Mouse (Mus musculus) retina, adult 2 months (tissue): ENCODE measurements around the gene Cox11.

Experiments used
- DNase-seq: peaks from one replicate; pipeline ENCODE4 v3.0.0-alpha.2; 2012; ENCODE audit warnings: low read depth, low spot score

The Cox11 gene

DNA sequence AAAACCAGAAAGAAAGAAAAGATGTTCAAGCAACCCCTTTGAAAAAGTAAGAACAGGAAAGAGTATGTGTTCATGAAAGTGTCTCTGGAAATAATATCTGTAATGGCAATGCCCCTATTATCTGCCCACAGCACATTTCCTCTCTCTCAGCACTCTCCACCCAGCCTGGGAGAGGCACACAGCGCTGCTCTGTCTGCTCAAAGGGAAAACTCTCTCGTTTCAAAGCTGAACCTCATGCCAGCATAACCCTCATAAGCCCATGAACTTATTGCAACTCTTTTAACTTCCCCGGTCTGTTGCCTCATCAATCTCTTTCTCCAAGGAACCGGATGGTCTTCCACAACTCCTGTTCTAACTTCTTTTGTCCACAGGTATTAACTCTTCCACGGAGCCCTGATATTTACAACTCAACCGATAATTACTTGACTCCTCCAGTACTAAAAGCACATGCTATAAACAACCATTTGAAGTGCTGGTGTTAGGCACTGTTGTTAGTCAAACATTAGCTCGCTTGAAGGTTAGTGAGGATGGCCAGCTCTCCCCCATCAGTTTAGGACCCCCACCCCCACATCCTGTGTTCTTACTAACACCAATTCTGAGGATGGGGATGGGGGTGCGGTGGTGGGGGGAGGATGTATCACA, 26.5 kb downstream of the Cox11 start:
- no peak for DNase-seq

DNA sequence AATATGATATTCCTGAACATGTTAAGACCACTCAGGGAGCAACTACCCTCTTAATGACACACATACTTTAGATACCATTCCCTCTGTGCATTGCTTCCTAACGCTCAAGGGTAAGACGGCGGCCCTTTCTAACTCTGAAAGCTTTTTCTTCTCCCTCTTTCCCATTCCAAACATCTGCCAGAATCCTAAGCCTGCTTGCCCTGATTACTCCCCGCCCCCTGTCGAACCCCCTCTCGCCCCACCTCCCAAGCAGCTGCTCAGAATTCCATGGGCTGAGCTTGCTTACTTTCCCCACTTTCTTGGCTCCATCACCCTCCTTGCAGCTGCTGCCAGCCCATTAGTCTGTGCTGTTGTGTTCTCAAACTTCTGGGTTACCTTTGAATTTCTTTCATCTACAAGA, 27.2 kb downstream of the Cox11 start:
- DNase-seq = no peak

DNA sequence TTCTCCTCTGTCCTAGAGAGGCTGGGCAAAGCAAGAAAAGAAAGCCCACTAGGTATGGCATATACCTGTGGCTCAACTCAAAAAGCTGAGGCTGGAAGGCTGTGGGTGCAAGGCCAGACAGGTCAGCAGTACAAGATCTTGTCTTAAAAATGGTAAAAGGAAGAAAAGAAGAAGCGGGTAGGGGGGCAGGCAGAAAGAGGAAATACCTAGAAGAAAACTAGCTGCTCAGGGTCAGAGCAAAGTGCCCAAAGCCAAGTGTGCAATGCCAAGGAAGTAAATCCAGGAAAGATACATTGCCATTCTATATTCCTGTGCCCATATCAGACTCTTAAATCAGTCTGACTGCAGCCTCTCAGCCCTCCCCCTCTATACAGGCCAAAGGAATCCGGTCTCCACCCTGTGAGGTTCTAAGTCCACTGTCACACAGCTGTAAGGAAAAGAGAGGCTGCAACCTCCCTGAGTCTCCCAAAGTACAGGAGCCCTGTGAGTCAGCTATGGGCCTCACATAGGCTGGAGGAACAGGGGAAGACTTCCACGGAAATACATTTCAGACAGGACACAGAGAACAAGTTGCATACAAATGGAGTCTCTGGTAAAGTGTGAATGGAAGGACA, 28.3 kb downstream of the Cox11 start:
- no peak for DNase-seq

DNA sequence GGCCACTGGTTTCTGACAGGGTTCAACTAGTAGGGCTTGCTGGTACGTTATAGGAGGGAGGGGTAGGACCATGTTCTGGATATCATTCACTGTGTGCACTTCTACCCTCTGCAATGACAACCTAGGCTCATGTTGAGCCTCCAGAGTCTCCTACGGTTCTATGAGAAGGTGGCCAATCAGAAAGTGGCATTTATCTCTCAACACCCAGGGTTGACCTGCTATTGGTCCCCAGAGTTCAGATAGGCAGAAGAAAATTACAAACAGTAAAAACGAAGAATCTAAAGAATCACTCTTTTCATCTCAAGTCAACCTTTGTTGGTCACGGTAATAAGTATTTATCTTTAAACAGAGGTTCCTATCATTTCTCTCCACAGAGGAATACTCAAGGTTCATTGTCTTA, 28.9 kb downstream of the Cox11 start:
- no peak for DNase-seq

DNA sequence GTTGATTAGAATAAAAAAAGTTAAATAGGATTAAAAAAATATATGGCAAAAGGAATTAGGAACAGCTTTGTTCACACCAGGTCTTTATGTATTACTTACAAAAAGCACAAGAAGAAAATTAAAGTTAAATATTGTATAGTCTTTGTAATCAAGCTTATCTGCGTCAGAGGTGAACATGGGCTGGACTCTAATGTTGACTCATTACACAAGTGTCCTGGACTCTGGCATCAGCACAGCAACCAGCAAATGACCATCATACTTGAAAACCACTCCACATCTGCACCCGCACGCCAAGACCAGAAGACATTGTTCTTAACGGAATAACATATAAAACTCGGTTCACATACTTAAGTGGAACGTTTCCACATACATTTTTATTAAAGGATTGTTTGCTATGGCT, 29.4 kb downstream of the Cox11 start:
- DNase-seq = no peak

DNA sequence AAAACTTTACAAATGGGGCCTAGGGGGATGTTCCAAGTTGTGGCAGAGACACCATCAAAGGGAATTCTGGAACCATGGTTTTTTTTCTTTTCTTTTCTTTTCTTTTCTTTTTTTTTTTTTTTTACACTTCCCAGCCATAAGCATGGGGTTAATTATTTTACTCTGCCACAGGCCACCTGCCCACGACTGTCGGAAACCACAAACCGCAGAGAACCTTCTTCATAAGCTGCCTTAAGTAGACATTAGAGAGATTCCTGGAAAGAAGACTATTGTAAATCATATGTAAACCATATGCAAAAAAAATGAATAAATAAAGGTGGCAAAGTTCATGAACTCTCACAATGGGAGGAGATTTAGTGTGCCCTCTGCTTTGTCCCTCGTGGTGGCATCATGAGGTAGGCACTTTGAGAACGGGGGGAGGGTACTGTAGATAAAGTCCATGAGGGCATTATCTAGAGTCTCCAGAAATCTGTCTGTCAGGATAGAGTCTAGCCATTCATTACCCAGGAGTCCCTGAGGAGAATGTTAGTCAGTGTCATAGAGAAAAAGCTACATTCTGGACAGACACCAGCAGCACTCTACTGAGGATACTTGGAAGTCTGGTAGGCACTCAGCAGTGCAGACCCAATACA, 37.6 kb downstream of the Cox11 start:
- no peak for DNase-seq

DNA sequence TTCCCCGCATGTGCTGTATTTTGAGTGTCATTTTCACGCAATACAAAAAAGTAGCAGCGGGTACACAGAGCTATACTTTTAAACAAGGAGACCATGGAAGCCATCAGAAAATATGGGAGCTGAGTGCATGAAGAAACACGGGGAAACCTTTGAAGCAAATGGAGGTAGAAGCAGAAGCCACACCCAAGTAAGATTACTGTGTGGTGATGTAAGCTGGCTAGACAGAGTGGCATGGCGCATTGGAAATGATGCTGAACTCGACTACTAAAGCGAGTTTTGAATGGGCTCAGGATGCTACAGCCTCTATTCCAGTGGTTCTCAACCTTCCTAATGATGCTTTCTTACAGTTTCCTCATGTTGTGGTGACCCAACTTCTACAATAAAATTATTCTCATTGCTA, 39.1 kb downstream of the Cox11 start:
- DNase-seq = no peak

DNA sequence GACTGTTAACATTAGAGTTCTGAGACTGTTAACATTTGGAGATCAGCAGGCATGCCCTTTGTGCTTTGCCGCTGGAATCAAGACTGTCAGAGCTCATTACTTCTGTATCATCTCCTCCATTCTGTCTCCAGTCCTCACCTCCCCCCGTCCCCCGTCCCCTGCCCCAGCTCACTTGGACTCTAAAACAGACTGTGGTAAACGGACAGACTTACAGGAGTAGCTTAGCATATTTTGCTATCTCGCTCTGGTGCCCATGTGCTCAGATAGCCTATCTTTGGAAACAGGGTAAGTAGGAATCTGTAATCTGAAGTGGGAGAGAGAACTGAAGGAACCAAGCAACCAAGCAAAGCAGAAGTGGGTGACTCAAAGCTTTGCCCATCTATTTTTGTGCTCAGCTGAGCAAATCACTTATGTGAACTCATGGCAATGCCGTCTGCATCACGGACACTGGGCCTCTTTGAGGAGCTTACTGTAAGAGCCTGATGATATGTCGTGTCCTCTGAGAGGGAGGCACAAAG, 39.9 kb downstream of the Cox11 start:
- no peak for DNase-seq

DNA sequence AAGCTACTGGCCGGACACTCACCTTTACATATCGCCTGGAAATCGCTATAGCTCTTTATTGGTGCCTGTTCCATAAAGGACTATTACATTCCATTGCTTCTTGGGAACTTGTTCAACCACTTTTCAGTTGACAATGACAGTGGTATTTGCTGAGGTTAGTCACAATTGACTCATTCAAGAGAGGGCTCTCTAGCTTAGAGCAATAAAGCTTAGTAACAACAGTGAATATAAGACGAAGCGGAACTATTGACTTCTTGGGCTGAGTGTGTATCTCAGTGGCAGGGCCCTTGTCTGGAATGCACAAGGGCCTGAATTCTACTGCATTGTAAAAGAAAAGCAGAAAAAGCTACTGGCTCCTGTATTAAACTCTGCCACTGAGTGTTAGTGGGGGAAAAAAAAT, 40.6 kb downstream of the Cox11 start:
- no peak for DNase-seq

DNA sequence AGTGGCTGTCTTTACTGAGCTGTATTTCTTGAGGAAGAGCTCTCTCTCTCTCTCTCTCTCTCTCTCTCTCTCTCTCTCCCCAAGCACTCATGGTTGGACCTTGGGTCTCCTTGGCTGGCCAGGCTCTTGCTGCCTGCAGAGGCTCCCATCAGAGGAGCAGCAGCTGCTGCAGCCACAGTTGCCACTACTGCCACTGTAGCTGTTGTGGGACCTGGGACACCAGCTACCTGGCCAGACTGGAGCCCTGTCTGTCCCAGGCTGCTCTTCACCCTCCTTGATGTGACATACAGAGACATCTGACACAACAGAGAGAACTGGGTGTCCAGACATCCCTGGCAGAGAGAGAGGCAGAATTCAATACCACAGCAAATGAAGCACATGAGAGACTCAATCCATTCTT, 43.2 kb downstream of the Cox11 start:
- no peak for DNase-seq

DNA sequence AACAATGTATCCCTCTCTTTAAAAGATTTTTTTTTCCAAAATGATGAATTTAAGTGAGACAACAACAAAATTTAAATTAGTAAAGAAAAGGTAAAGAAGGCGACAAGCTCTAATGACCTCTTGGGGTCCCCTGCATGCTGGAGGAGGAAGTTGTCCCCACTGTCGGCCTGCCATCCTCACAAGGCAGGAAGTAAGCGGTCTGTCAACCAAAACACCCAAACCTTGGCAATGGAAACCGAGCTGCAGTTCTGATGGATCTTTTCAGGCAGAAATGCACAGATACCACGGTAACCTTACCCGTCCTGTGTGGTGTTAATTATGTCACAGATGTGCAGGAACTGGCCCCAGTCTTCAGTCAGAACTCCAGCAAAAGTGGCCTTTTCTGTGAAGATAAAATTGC, 46.8 kb downstream of the Cox11 start:
- DNase-seq = no peak

DNA sequence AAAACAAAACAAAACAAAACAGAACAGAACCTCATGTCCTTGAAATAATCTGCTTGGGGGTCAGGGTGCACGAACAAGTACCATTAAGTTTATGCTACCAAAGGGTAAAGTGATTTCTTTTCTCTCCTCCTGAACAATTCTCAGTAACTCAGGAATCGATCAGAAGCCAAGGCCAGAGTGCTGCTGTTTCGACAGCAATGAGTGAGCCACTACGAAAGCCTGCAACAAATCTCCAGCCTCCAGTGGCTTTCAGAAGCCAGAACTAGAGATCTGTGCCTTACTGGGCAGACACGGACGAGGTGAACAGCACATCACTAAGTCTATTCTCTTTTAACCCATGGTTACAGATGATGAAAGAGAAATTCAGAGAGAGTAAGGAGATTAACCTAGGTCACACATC, 47.2 kb downstream of the Cox11 start:
- DNase-seq = no peak

DNA sequence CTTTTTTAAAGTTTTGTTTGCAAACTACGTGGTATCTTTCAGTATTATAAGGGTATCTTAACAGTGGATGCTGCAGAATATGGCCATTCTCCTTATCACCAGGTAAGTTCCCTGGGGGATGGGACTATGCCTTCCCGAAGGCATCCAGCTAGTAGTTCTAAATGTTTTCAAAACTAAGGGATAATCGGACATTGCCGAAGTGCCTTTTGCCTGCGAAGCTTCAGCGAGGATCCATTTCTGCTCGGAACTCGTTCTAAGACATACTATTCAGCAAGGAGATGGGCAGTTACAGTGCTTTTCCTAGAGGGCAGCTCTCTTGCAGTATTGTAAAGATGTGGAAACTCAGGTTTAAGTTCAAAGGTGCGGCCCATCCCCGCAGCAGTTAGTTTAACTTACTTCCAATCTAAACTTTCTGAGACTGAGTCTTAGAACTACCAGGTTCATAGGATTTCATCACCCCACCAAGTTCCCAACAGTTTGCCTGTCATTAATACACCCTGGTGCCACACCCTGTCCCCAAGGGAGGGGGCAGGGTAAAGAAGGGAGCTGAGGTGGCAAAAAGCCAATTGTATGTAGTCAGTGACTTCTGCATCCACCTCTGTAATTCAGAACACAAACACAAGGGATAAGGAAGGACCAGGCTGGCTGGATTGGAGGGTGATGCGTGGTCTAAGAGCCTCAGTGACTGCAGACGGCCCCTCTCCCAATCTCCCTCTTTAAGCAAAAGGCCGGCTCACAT, 48.5 kb downstream of the Cox11 start:
- DNase-seq = no peak

DNA sequence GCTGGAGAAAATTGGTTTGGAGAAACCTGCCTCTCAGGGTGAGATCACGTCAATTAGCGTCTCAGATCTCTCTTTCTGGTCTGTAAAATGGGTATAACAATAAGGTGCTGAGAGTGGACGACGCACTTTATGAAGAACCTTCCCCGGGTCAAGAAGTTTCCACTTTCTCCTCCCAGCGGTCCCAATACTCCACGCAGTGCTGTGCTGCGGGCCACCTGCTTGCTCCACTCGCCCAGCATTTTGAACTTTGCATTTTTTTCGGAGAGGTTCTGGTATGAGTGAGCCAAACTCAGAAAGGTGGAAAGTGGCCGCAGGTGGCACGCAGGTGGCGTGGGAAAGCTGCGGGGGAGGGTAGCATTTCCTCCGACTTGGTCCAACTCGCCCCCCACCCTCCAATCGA, 49.1 kb downstream of the Cox11 start:
- DNase-seq = no peak

DNA sequence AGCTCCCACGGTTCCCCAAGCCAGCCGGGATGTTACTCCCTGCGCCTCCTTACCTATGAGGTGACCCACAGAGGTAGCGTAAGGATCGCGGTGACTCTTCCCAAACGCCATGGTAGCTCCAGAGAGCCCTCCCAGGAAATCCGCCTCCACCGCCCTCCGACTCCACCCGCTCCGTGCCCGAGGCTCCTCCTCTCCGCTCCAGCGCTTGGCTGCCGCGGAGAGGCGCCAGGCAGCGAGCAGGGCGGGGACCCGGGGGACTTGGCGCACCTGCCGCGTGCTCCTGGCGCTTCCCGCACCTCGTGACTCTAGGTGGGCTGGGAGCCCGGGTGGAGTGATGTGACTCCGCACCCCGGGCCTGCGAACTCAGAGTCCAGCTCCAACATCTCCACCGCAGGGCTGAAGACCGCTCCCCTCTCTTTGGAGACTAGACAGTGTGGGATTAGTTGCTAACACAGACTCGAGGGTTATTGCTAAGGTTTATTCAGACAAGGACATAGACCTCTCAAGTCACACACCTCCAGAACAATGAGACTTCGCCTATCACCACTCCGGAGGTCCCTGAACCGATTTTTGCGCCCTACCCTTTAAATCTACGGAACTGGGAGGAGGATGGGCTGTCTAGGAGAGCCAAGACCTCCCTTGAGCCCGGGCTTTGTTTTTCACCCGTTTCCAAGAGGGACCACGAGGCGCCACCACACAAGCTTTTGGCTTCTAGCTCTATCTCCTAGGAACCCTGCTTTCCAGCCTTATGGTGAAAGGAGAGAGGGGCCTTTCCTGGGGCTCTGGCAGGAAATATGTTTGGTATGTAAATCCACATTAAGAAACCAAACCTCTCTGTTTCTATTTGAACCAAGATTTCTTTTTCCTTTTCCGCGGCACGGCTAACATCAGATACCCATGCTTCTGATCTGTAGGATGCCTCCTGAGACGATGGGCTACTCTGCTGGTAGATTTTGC, 49.8 kb downstream of the Cox11 start, which contains the start of gene Tom1l1:
Gene Tom1l1, minus strand, starts transcription at position 907 of the 957 bp plus-strand sequence.
- DNase-seq = no peak

DNA sequence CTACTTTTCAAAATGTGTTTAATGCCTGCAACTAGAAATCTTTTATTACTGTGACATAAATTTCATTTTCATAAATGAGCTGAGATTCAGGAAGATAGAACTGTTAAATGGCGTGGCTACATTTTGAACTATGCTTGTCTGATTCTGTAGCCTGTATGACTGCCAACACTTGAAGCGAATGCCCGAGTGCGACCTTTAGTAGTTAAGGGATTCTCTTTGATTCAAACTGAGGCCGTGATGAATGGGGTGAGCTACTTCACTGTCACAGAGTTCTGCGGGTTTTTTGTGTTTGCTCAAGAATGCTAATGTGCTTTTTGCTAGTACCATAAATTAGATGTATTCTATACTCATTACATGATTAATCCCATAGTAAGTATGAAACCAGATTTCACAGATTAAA, 52.4 kb downstream of the Cox11 start:
- DNase-seq = no peak

DNA sequence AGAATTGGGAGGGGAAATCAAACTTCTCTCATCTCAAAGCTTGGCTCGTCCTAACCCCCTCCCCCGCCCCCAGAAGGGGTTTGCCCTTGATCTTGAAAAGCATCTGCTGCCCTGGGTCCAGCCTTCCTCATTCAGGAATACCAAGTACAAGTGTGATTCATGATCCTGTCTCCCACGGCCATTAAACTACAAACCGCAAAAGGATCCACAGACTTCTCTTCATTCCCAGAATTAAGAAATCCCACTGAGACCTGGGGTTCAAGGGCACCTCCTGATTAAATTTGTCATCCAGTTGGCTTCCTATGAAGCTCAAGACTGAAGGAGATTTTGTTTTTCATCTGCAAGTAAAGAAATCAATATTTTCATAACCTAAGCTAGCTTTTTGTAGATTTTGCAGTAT, 56.2 kb downstream of the Cox11 start:
- no peak for DNase-seq
